Mouse (Mus musculus) intestine, postnatal 0 days (tissue): ENCODE results near the gene Hoxd11. TPM values are rescaled to one million over a fixed set of nuclear protein-coding genes. Genes with fewer than 3 reads are reported as not detected.

Experiments
- ATAC-seq: fragments of 200-750 bp; cut with Nextera tagmentation; 2 replicates; pipeline ENCODE4 v1.8.0; 2017; ENCODE audit warnings: mild to moderate bottlenecking, moderate TSS enrichment, moderate library complexity
- H3K27ac ChIP-seq: fragments of 300-500 bp; sonication (generic); 2 replicates; pipeline ENCODE4 v1.5.1; 2014; ENCODE audit warnings: mild to moderate bottlenecking, low read depth, low read length, moderate library complexity
- H3K27me3 ChIP-seq: fragments of 300-500 bp; sonication (generic); replicated peaks from 2 replicates; pipeline ENCODE4 v1.6.1; 2014; ENCODE audit warnings: low read length, mixed read lengths; ENCODE audit not compliant: control insufficient read depth, insufficient read depth
- H3K36me3 ChIP-seq: fragments of 300-500 bp; sonication (generic); 2 replicates; pipeline ENCODE4 v1.6.1; 2014; ENCODE audit warnings: mild to moderate bottlenecking, moderate library complexity; ENCODE audit not compliant: control insufficient read depth, insufficient read depth
- H3K4me1 ChIP-seq: fragments of 300-500 bp; sonication (generic); replicated peaks from 2 replicates; pipeline ENCODE4 v1.6.1; 2014; ENCODE audit warnings: antibody characterized with exemption, low read length, mixed read lengths; ENCODE audit not compliant: control insufficient read depth, insufficient read depth
- H3K4me2 ChIP-seq: fragments of 300-500 bp; sonication (generic); replicated peaks from 2 replicates; pipeline ENCODE4 v1.6.1; 2014; ENCODE audit warnings: low read depth, mild to moderate bottlenecking, moderate library complexity
- H3K4me3 ChIP-seq: fragments of 300-500 bp; sonication (generic); 2 replicates; pipeline ENCODE4 v1.5.1; 2014; ENCODE audit warnings: low read depth, low read length
- H3K9ac ChIP-seq: fragments of 300-500 bp; sonication (generic); 2 replicates; pipeline ENCODE4 v1.6.1; 2014; ENCODE audit warnings: mild to moderate bottlenecking, low read depth, low read length
- H3K9me3 ChIP-seq: fragments of 300-500 bp; sonication (generic); 2 replicates; pipeline ENCODE4 v1.6.1; 2016; ENCODE audit warnings: mixed run types; ENCODE audit not compliant: control insufficient read depth
- CTCF ChIP-seq: sonication (generic); IDR thresholded peaks from 2 replicates; pipeline ENCODE4 v1.5.1; 2016; ENCODE audit warnings: low read depth, mild to moderate bottlenecking, control low read depth, antibody characterized with exemption, moderate library complexity
- WGBS: fragments of 180-500 bp; shearing (Covaris S2); extraction: QIAGEN DNeasy Blood & Tissue Kit; methylation state at CpG from one replicate; pipeline ENCODE4 v1.1.7; 2014; 5-methylcytosine and 5-hydroxymethylcytosine counted together
- polyA plus RNA-seq: library from polyadenylated mRNA; unstranded; fragments of >200 nt; fragmentation: Nextera tagmentation; extraction: Ambion mirVana; gene quantifications from 2 replicates; pipeline ENCODE4 v1.2.1, GENCODE M21; 2015

Hoxd11 gene
- polyA plus RNA-seq, 1 experiment from 2014 or later: 0.64 TPM

GRCm38 (mm10) chr2:74677106-74677505 is 2.3 kb upstream of the Hoxd11 start:
- ATAC-seq: no peak
- WGBS: 23% methylated on average over 2 of the region's 2 CpGs
- Histone ChIP-seq H3K36me3 (no peaks in the 10 kb centered on the region), H3K27ac (no peak overlapping the region), H3K4me1 (no peaks in the 10 kb centered on the region), H3K9ac (no peak overlapping the region), H3K9me3 (no peaks in the 10 kb centered on the region), H3K4me2 (no peak overlapping the region), H3K27me3 (peaks cover 100% of the 10 kb centered on the region), H3K4me3 (no peak overlapping the region)
- no peak for TF ChIP-seq CTCF

DNA sequence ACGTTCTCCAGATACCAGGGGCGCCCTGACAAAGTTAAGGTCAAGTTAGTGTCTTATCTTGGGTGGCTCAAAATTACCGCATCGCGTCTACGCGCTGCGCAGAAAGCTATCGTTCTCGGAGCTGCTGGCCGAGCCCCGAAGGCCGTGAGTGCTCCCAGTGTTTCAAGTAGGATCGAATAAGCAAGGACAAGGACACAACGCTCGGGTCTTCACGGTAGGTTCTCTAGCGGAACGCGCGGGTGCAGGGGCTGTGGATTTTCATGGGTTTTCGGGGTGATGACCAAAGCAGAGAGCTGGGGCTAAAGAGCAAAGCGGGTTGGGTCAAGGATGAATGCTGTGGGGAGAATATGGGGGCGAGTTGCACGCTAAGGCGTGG is 227 bp downstream of the Hoxd11 start:
- no peak overlapping the region for H3K4me2 ChIP-seq
- H3K36me3 ChIP-seq: no peaks in the 10 kb centered on the region
- TF ChIP-seq CTCF: no peak
- ATAC-seq: no peak
- H3K4me3 ChIP-seq: peak overlapping the region; percentile 12; the same call in 1 of the 2 replicates
- H3K9me3 ChIP-seq: no peaks in the 10 kb centered on the region
- H3K4me1 ChIP-seq: no peaks in the 10 kb centered on the region
- peaks cover 100% of the 10 kb centered on the region for H3K27me3 ChIP-seq
- no peak overlapping the region for H3K9ac ChIP-seq
- 2% methylated on average over 26 of the region's 26 CpGs for WGBS
- H3K27ac ChIP-seq: no peak overlapping the region

DNA sequence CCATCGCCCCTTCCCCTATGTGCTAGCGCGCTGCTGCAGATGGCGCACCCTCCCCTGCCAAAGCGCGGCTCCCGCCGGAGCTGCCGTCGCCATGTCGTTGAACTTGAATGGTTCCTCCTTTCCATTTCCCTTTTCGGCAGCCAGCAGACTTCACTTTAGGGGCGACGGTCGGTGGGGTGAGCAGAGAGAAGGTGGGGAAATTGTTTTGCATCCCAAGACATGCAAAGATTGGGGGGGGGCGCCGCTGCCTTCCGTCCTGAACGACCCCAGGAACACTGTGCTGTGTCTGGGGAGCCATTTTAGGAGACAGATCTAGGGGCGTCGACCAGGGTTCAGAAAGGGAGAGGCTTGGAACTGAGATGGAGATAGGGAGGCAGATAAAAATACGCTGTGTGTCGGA is 623 bp downstream of the Hoxd11 start:
- Histone ChIP-seq H3K4me3 (peak overlapping the region; percentile 12; the same call in 1 of the 2 replicates), H3K9ac (no peak overlapping the region), H3K27me3 (peaks cover 100% of the 10 kb centered on the region), H3K27ac (no peak overlapping the region), H3K4me2 (no peak overlapping the region), H3K36me3 (no peaks in the 10 kb centered on the region), H3K4me1 (no peaks in the 10 kb centered on the region), H3K9me3 (no peaks in the 10 kb centered on the region)
- WGBS: 1% methylated on average over 23 of the region's 23 CpGs
- no peak for ATAC-seq
- no peak for TF ChIP-seq CTCF

GRCm38 (mm10) chr2:74680561-74681398 is 1.4 kb downstream of the Hoxd11 start:
- H3K9ac ChIP-seq: no peak overlapping the region
- H3K27ac ChIP-seq: no peak overlapping the region
- ATAC-seq: no peak
- TF ChIP-seq CTCF: no peak
- H3K4me1 ChIP-seq: no peaks in the 10 kb centered on the region
- no peaks in the 10 kb centered on the region for H3K9me3 ChIP-seq
- peaks cover 100% of the 10 kb centered on the region for H3K27me3 ChIP-seq
- WGBS: 5% methylated on average over 21 of the region's 21 CpGs
- H3K4me3 ChIP-seq: no peak overlapping the region
- no peak overlapping the region for H3K4me2 ChIP-seq
- H3K36me3 ChIP-seq: no peaks in the 10 kb centered on the region

DNA sequence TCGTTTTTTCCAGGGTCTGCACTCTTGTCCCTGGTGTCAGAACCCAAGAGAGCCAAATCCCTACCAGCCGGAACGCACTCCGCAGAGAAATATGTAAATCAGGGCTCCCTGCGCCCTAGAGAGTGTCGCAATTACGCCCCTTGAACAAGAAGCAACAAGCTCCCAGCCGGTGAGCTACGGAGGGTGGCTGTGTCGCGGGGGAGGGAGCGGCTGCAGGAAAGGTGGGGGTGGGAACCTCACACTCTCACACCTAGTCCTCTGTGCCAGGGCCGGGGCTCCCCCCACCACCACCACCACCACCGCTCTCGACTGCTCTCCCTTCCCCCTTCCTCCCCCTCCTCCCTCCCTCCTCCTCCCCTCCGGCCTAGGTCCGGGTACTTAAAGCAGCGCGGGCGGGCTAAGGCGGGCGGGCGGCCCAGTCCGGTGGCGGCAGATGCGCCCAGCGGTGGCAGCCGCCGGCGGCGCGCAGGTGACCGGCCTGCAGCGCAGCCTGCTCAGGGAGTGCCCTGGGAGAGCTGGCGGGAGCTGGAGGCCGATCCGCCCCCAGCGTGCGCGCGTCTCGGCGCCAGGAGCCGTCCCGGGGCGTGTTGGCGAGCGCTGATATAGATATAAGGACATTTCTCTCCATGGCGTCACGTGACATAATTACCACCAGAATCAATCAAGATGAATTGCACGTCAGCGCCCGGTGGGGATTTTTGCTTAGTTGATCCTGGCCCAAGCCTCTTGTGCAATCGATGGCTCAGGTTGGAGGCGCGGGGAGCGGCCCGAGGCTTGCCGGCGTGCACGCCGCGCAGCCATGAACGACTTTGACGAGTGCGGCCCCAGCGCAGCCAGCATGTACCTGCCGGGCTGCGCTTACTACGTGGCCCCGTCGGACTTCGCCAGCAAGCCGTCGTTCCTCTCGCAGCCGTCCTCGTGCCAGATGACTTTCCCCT is 2.5 kb downstream of the Hoxd11 start:
- peaks cover 99% of the 10 kb centered on the region for H3K27me3 ChIP-seq
- H3K9me3 ChIP-seq: no peaks in the 10 kb centered on the region
- WGBS: 1% methylated on average over 78 of the region's 78 CpGs
- peak overlapping the region; percentile 40 for H3K4me3 ChIP-seq
- TF ChIP-seq CTCF: no peak
- no peaks in the 10 kb centered on the region for H3K36me3 ChIP-seq
- H3K27ac ChIP-seq: no peak overlapping the region
- peak overlapping the region; percentile 60 for H3K4me2 ChIP-seq
- no peak overlapping the region for H3K9ac ChIP-seq
- H3K4me1 ChIP-seq: no peaks in the 10 kb centered on the region
- peak; percentile 39; the same call in 1 of the 2 replicates for ATAC-seq

- Histone ChIP-seq H3K9me3 (no peaks in the 10 kb centered on the region), H3K27me3 (peaks cover 99% of the 10 kb centered on the region), H3K4me2 (peak overlapping the region; percentile 60), H3K4me1 (no peaks in the 10 kb centered on the region), H3K27ac (no peak overlapping the region; the same call in 1 of the 2 replicates), H3K9ac (no peak overlapping the region), H3K36me3 (no peaks in the 10 kb centered on the region), H3K4me3 (peak overlapping the region; percentile 40)
- under 1% methylated on average over 48 of the region's 51 CpGs for WGBS
- ATAC-seq: no peak
- TF ChIP-seq CTCF: no peak
Measured at GRCm38 (mm10) chr2:74682796-74683195, 3.4 kb downstream of the Hoxd11 start.
